Mouse (Mus musculus) layer of hippocampus, postnatal 36 days (tissue): ENCODE measurements at regions not wholly inside any gene's neighbourhood (a gene's known extent, or its start where the extent isn't known, plus 50 kb on each side); places are given as distances from the start of the nearest gene placed in this dataset.
A peak's percentile ranks its signal among the peaks of the same experiment; 100 is the strongest.

Experiments used
- DNase-seq, 2 experiments: peaks; one replicate each; pipeline ENCODE4 v3.0.0; 2022
- microRNA-seq, 2 experiments: library from miRNA; unstranded; fragments of <30 nt; microRNA quantifications; one replicate each; pipeline ENCODE4 v1.2.0; 2021

DNA sequence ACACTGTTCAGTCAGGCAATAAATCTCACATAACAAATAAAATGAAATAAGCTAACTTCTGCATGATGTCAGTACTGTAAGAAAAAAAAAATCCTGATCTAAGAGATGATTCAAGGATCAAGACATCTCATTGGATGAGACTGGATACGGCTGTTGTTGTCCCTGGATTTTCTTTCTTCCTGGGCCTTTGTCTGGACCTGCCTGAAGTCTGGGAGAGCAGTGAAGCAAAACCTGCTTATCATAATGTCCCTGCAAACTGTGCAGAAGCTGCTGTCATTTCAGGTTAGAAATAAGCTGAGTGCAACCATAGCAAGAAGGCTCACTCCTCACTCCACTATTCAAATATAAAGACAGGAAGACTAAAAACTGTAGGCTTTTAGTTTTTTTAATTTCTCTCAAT, 178.0 kb upstream of the Steap4 start:
- DNase-seq: no peak

GRCm38 (mm10) chr5:7788406-7788805, 171.9 kb upstream of the Steap4 start:
- DNase-seq: no peak

- DNase-seq: no peak
Observed at GRCm38 (mm10) chr5:7789126-7789525, 171.1 kb upstream of the Steap4 start.

- DNase-seq: no peak
Observed at GRCm38 (mm10) chr5:7820592-7820991, 139.7 kb upstream of the Steap4 start.

GRCm38 (mm10) chr5:7821700-7822099, 138.6 kb upstream of the Steap4 start:
- DNase-seq: no peak

DNA sequence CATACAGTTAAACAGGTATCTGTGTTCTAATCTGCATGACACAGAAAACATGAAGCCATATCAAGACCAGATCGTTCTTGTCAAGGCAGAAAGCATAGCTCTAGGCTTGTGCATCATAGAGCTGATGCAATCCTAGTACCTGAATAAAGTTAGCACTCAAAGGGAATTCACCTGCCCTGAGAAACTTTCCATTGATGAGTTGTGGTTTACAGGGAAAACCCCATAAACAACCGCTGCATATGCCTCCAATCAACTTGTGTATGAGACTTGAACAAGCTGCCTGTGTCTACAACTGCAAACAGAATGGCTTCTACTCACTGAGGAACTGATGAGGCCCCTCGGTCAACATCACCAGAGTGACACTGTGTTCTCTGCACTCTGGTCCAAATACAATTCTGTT, 130.6 kb upstream of the Steap4 start:
- DNase-seq: no peak

- no peak for DNase-seq
Observed at GRCm38 (mm10) chr5:7833812-7834211, 126.4 kb upstream of the Steap4 start.

DNA sequence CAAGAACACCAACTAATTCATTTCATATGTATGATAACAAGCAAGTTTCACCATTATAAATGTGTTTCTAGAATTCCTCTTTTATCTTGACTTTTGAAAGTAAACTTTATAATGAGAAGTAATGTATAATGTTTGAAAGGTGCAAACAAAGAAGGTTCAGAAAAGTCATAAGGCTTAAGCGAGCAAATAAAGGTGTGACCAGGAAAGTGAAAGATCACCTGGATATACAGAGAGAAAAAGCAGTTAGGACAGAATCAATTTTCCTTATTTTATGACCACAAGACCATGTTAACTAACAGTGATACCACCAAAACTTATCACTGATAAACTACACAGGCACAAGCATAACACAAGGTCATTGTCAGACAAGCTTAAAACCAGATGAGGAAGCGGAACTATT, 97.2 kb upstream of the Steap4 start:
- no peak for DNase-seq

- DNase-seq: no peak
Observed at GRCm38 (mm10) chr5:7866041-7866641, 94.1 kb upstream of the Steap4 start.

GRCm38 (mm10) chr5:7899537-7899936, 60.7 kb upstream of the Steap4 start:
- DNase-seq: peak; percentile 26 to 35

Small RNA genes in the stretch of these regions (microRNA-seq; reads per million reads assigned to microRNA genes)
- 0 reads per million in 2 experiments for gene Gm22196
